Mouse (Mus musculus): ENCODE results near the gene BC051665.

DNA sequence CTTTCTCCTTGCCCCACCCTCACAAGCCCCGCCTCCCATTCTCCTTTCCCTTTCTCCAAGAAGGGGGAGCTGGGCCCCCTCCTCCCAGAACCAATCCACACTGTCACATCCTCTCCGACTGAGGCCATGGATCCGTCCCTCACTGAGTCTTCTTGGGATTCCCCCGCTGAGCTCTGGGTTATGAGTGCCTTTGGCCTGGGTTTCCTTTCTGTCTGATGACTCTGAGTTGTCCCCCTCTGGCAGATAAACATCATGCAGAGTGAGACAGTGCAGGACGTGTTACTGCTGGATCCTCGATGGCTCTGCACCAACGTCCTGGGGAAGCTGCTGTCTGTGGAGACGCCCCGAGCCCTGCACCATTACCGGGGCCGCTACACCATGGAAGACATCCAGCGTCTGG lies 25.8 kb downstream of the BC051665 start:
- no peak for TF ChIP-seq CTCF (IDR thresholded peaks at IDR 0.05; ENCODE audit: low read depth)
- TF ChIP-seq EP300 (IDR thresholded peaks at IDR 0.05; ENCODE audit: low read depth): no peak

All from liver, postnatal 0 days (tissue).